ENCODE assay signal across 18 mouse cellular contexts in genomic region chr12:99298242-99298641, GRCm38 (mm10).
"Had no signal": no experiment of that assay in that cellular context is flagged by ENCODE, and none has a peak within 500 bp of the region (broad histone marks: within the 10 kb centered on the region; RNA-seq: fewer than 3 reads in every experiment).

No protein-coding gene starts in this region.

- DNase-seq: lung, adult 18-20 months; lung, embryonic 14.5 days; lung, postnatal 10 days; lung, postnatal 4 days; midbrain, embryonic 14.5 days; retina, postnatal 1 day; right cerebral cortex, adult 18-20 months; right cerebral cortex, postnatal 25 days; right cerebral cortex, postnatal 4 days; spleen, adult 18-20 months; thymus, adult 18-20 months; thymus, postnatal 14 days; thymus, postnatal 36 days had no signal

- H3K4me3 ChIP-seq: megakaryocyte, embryonic 14.5 days; midbrain, embryonic 12.5 days; neural tube, embryonic 13.5 days; neural tube, embryonic 15.5 days had no signal

- H3K27ac ChIP-seq: liver, embryonic 14.5 days; neural tube, embryonic 15.5 days had no signal

- H3K36me3 ChIP-seq: midbrain, embryonic 12.5 days; neural tube, embryonic 13.5 days; neural tube, embryonic 15.5 days had no signal

- H3K4me2 ChIP-seq: lung, embryonic 14.5 days; neural tube, embryonic 13.5 days; neural tube, embryonic 15.5 days had no signal

- H3K9ac ChIP-seq: liver, embryonic 14.5 days; lung, embryonic 14.5 days; neural tube, embryonic 13.5 days; neural tube, embryonic 15.5 days had no signal

- H3K9me3 ChIP-seq: megakaryocyte, embryonic 14.5 days; midbrain, embryonic 12.5 days; neural tube, embryonic 13.5 days; neural tube, embryonic 15.5 days had no signal

- H3K27me3 ChIP-seq: midbrain, embryonic 12.5 days; neural tube, embryonic 13.5 days; neural tube, embryonic 15.5 days had no signal
